Mouse (Mus musculus): ENCODE results near the gene Sdc3.

DNA sequence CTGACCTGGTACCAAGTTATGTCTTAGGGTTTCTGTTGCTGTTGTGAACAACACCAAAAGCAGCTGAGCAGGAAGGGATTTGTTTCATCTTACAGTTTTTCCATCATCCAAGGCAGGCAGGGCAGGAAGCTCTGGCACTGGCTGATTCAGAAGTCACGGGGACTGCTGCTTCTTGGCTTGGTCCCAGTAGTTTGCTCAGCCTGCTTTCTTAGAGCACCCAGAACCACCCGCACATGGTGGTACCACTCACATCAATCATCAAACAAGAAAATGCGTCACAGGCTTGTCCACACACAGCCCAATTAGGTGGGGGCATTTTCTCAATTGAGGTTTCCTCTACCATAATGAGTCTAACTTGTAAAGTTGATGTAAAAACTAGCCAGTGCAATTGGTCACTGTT is 13.3 kb upstream of the Sdc3 start:
- TF ChIP-seq POLR2A (IDR thresholded peaks at IDR 0.05; ENCODE audit: low read depth, low read length) (no peak), MAX (IDR thresholded peaks at IDR 0.05; ENCODE audit: low read length) (no peak), SIN3A (IDR thresholded peaks at IDR 0.05; ENCODE audit: low read length) (no peak), CTCF (conservative IDR thresholded peaks at IDR 0.05 in 1 of 2, IDR thresholded peaks at IDR 0.05 in 1 of 2; ENCODE audit: low read depth in 2 of 2, low read length in 2 of 2) (no peak), ZMIZ1 (IDR thresholded peaks at IDR 0.05; ENCODE audit: low read depth, low read length) (no peak), TBP (conservative IDR thresholded peaks at IDR 0.05; ENCODE audit: low read depth, low read length) (no peak), NELFE (IDR thresholded peaks at IDR 0.05; ENCODE audit: low read depth, low read length) (no peak), CHD1 (IDR thresholded peaks at IDR 0.05; ENCODE audit: low read depth, low read length) (no peak), USF2 (conservative IDR thresholded peaks at IDR 0.05; ENCODE audit: low read depth, low read length) (no peak)
